Mouse (Mus musculus) olfactory bulb, adult 2 months (tissue): ENCODE measurements at regions not wholly inside any gene's neighbourhood (a gene's known extent, or its start where the extent isn't known, plus 50 kb on each side); places are given as distances from the start of the nearest gene placed in this dataset.

Experiments
- CTCF ChIP-seq: fragments of 200-500 bp; IDR thresholded peaks from 2 replicates; pipeline ENCODE4 v1.5.1; 2012; ENCODE audit warnings: low read depth, mild to moderate bottlenecking, low read length, moderate library complexity; ENCODE audit not compliant: insufficient read depth
- POLR2A ChIP-seq: fragments of 200-500 bp; IDR thresholded peaks from 2 replicates; pipeline ENCODE4 v1.6.1; 2012; ENCODE audit warnings: mild to moderate bottlenecking, low read depth, low read length, moderate library complexity; ENCODE audit not compliant: insufficient read depth

- no peak for TF ChIP-seq CTCF
- TF ChIP-seq POLR2A: no peak
These were observed 70.4 kb upstream of the Igfbp5 start for GRCm38 (mm10) chr1:72944805-72945749.
